21 mouse cellular contexts compared by ENCODE assay signal in genomic region chr6:126685135-126685534, GRCm38 (mm10). TPM values are rescaled to one million over a fixed set of nuclear protein-coding genes. Genes with fewer than 3 reads are reported as not detected.
DNase-seq lines count a peak whose midpoint lies in the region; ATAC-seq and TF ChIP-seq lines count a peak whose summit lies in the region.
"Had no signal": no experiment of that assay in that cellular context is flagged by ENCODE, and none has a peak within 500 bp of the region (broad histone marks: within the 10 kb centered on the region; RNA-seq: fewer than 3 reads in every experiment).

No protein-coding gene starts in this region.

- H3K4me2 ChIP-seq in midbrain, embryonic 11.5 days, result no peak overlapping the region
- no peak overlapping the region for H3K4me2 ChIP-seq in midbrain, postnatal 0 days (ENCODE audit: low read depth, low read length, poor library complexity, severe bottlenecking)
- no peak overlapping the region for H3K4me2 ChIP-seq in stomach, postnatal 0 days (replicated peaks; ENCODE audit: low read depth)
- H3K4me2 ChIP-seq in hindbrain, embryonic 14.5 days (replicated peaks), result no peak overlapping the region
- H3K4me2 ChIP-seq: embryonic facial prominence, embryonic 12.5 days; forebrain, embryonic 15.5 days; heart, embryonic 12.5 days had no signal

- no peak overlapping the region for H3K4me3 ChIP-seq in midbrain, embryonic 11.5 days (ENCODE audit: low read depth, low read length)
- no peak overlapping the region for H3K4me3 ChIP-seq in midbrain, postnatal 0 days (ENCODE audit: low read depth, low read length)
- H3K4me3 ChIP-seq in cortical plate, adult 2 months (ENCODE audit: insufficient read depth, low read length), result no peak overlapping the region
- no peak overlapping the region for H3K4me3 ChIP-seq in stomach, postnatal 0 days (ENCODE audit: low read depth, low read length)
- no peak overlapping the region for H3K4me3 ChIP-seq in hindbrain, embryonic 14.5 days (replicated peaks; ENCODE audit: low read length)
- H3K4me3 ChIP-seq: embryonic facial prominence, embryonic 12.5 days; forebrain, embryonic 15.5 days; heart, adult 2 months; heart, embryonic 12.5 days had no signal

- no peak for TF ChIP-seq POLR2A in cortical plate, adult 2 months (IDR thresholded peaks at IDR 0.05; ENCODE audit: extremely low read depth, insufficient read depth, low read length)

- H3K27me3 ChIP-seq in midbrain, embryonic 11.5 days (ENCODE audit: control insufficient read depth, insufficient read depth, low read length), result no peaks in the 10 kb centered on the region
- H3K27me3 ChIP-seq in midbrain, postnatal 0 days (ENCODE audit: insufficient read depth, low read length), result no peaks in the 10 kb centered on the region
- H3K27me3 ChIP-seq in stomach, postnatal 0 days (ENCODE audit: control insufficient read depth, insufficient read depth, low read length), result no peaks in the 10 kb centered on the region
- no peaks in the 10 kb centered on the region for H3K27me3 ChIP-seq in hindbrain, embryonic 14.5 days (ENCODE audit: control insufficient read depth, insufficient read depth, low read length)
- H3K27me3 ChIP-seq: embryonic facial prominence, embryonic 12.5 days; forebrain, embryonic 15.5 days had no signal

- no peaks in the 10 kb centered on the region for H3K36me3 ChIP-seq in midbrain, embryonic 11.5 days (ENCODE audit: control insufficient read depth, insufficient read depth, low read length)
- no peaks in the 10 kb centered on the region for H3K36me3 ChIP-seq in midbrain, postnatal 0 days (ENCODE audit: insufficient read depth, low read length)
- H3K36me3 ChIP-seq in stomach, postnatal 0 days (ENCODE audit: control insufficient read depth, insufficient read depth, low read length), result no peaks in the 10 kb centered on the region
- H3K36me3 ChIP-seq in hindbrain, embryonic 14.5 days (replicated peaks; ENCODE audit: control insufficient read depth, insufficient read depth), result no peaks in the 10 kb centered on the region
- H3K36me3 ChIP-seq: embryonic facial prominence, embryonic 12.5 days; forebrain, embryonic 15.5 days; heart, embryonic 12.5 days had no signal

- TF ChIP-seq CTCF in midbrain, postnatal 0 days (IDR thresholded peaks at IDR 0.05), result no peak
- TF ChIP-seq CTCF in cortical plate, adult 2 months (IDR thresholded peaks at IDR 0.05; ENCODE audit: extremely low read depth, insufficient read depth, low read length), result no peak
- TF ChIP-seq CTCF in stomach, postnatal 0 days (IDR thresholded peaks at IDR 0.05; ENCODE audit: low read depth), result no peak

- no peaks in the 10 kb centered on the region for H3K4me1 ChIP-seq in midbrain, embryonic 11.5 days (ENCODE audit: control insufficient read depth, insufficient read depth, low read length)
- H3K4me1 ChIP-seq in midbrain, postnatal 0 days (ENCODE audit: insufficient read depth, low read length), result no peaks in the 10 kb centered on the region
- H3K4me1 ChIP-seq in cortical plate, adult 2 months (ENCODE audit: control insufficient read depth, insufficient read depth, low read length), result peaks cover 4% of the 10 kb centered on the region
- H3K4me1 ChIP-seq in stomach, postnatal 0 days (replicated peaks; ENCODE audit: control insufficient read depth, insufficient read depth), result no peaks in the 10 kb centered on the region
- H3K4me1 ChIP-seq in hindbrain, embryonic 14.5 days (replicated peaks; ENCODE audit: control insufficient read depth, insufficient read depth, low read length), result no peaks in the 10 kb centered on the region
- H3K4me1 ChIP-seq: embryonic facial prominence, embryonic 12.5 days; forebrain, embryonic 15.5 days had no signal

- H3K27ac ChIP-seq in midbrain, embryonic 11.5 days (ENCODE audit: low read depth, low read length), result no peak overlapping the region
- no peak overlapping the region for H3K27ac ChIP-seq in midbrain, postnatal 0 days (ENCODE audit: low read depth, low read length)
- peak overlapping the region; percentile 48; the same call in 1 of the 2 replicates for H3K27ac ChIP-seq in cortical plate, adult 2 months (ENCODE audit: insufficient read depth, low read length)
- H3K27ac ChIP-seq in stomach, postnatal 0 days (replicated peaks), result no peak overlapping the region
- no peak overlapping the region for H3K27ac ChIP-seq in hindbrain, embryonic 14.5 days
- H3K27ac ChIP-seq: embryonic facial prominence, embryonic 12.5 days; forebrain, embryonic 15.5 days; heart, adult 2 months had no signal

- WGBS in midbrain, embryonic 11.5 days, result 66% methylated on average over 3 of the region's 3 CpGs
- 71% methylated on average over 3 of the region's 3 CpGs for WGBS in midbrain, postnatal 0 days
- WGBS in stomach, postnatal 0 days, result 32% methylated on average over 3 of the region's 3 CpGs
- 75% methylated on average over 3 of the region's 3 CpGs for WGBS in hindbrain, embryonic 14.5 days

- H3K9ac ChIP-seq in midbrain, embryonic 11.5 days (ENCODE audit: low read length), result no peak overlapping the region
- H3K9ac ChIP-seq in midbrain, postnatal 0 days (replicated peaks; ENCODE audit: low read length, poor library complexity, severe bottlenecking), result no peak overlapping the region
- H3K9ac ChIP-seq in stomach, postnatal 0 days (ENCODE audit: low read length), result no peak overlapping the region
- no peak overlapping the region for H3K9ac ChIP-seq in hindbrain, embryonic 14.5 days
- H3K9ac ChIP-seq: embryonic facial prominence, embryonic 12.5 days; forebrain, embryonic 15.5 days; heart, embryonic 12.5 days had no signal

- no peaks in the 10 kb centered on the region for H3K9me3 ChIP-seq in midbrain, embryonic 11.5 days (ENCODE audit: control insufficient read depth, low read length)
- no peaks in the 10 kb centered on the region for H3K9me3 ChIP-seq in midbrain, postnatal 0 days (ENCODE audit: low read length)
- H3K9me3 ChIP-seq in stomach, postnatal 0 days (ENCODE audit: control insufficient read depth, low read length), result no peaks in the 10 kb centered on the region
- no peaks in the 10 kb centered on the region for H3K9me3 ChIP-seq in hindbrain, embryonic 14.5 days (ENCODE audit: control insufficient read depth, low read length)
- H3K9me3 ChIP-seq: embryonic facial prominence, embryonic 12.5 days; forebrain, embryonic 15.5 days; heart, embryonic 12.5 days had no signal

- DNase-seq in frontal cortex, postnatal 14 days (ENCODE audit: low spot score in 2 of 2), result no peak
- DNase-seq in midbrain, embryonic 11.5 days (ENCODE audit: low spot score, missing footprints), result peak; percentile 17
- no peak for DNase-seq in midbrain, postnatal 0 days (ENCODE audit: low spot score)
- DNase-seq in stomach, postnatal 0 days (ENCODE audit: low spot score), result no peak
- DNase-seq in thymus, postnatal 4 days, result no peak
- DNase-seq in hindbrain, embryonic 14.5 days (ENCODE audit: low spot score), result no peak
- DNase-seq: adrenal gland, postnatal 10 days; cerebellum, adult 11-12 months; cerebellum, adult 9-11 months; cerebellum, postnatal 36 days; gastrocnemius, postnatal 14 days; heart, adult 2 months; heart, postnatal 36 days had no signal

- no peak for TF ChIP-seq EP300 in stomach, postnatal 0 days (optimal IDR thresholded peaks at IDR 0.05)

- peak; percentile 31; the same call in 1 of the 2 replicates for ATAC-seq in frontal cortex, adult (ENCODE audit: low TSS enrichment)
- no peak for ATAC-seq in midbrain, embryonic 11.5 days (ENCODE audit: low FRiP score)
- no peak for ATAC-seq in midbrain, postnatal 0 days (ENCODE audit: low FRiP score)
- ATAC-seq in stomach, postnatal 0 days (ENCODE audit: low FRiP score, low TSS enrichment), result peak; percentile 40; the same call in 1 of the 2 replicates
- no peak for ATAC-seq in hindbrain, embryonic 14.5 days (ENCODE audit: low FRiP score)
- ATAC-seq: forebrain, embryonic 15.5 days; hindbrain, embryonic 16.5 days had no signal

RNA-seq across cellular contexts. Expression of gene Kcna1, which starts 39.0 kb away (rescaled TPM):
- polyA plus RNA-seq in midbrain, embryonic 11.5 days (2014; fragmentation: Nextera tagmentation; extraction: Ambion mirVana), result 0.66 and 0.74 TPM in 2 replicates
- total RNA-seq in midbrain, postnatal 0 days (2014; rRNA removed), result 2.1 and 4.2 TPM in 2 replicates
- polyA plus RNA-seq in midbrain, postnatal 0 days (2015; fragmentation: Nextera tagmentation; extraction: Ambion mirVana), result 2.0 and 2.2 TPM in 2 replicates
- polyA plus RNA-seq in cortical plate, adult 2 months (2012; rRNA removed), result 27.2 and 30.1 TPM in 2 replicates
- 0.62 and 0.69 TPM in 2 replicates for polyA plus RNA-seq in stomach, postnatal 0 days (2015; fragmentation: Nextera tagmentation; extraction: Ambion mirVana)
- polyA plus RNA-seq in hindbrain, embryonic 14.5 days (2014; fragmentation: Nextera tagmentation; extraction: Ambion mirVana), result 2.0 and 2.3 TPM in 2 replicates
- total RNA-seq: MEL had no signal
- polyA plus RNA-seq: C2C12 had no signal

RNA-seq across cellular contexts. Expression of gene Kcna6, which starts 55.3 kb away (rescaled TPM):
- 4.0 and 4.1 TPM in 2 replicates for polyA plus RNA-seq in midbrain, embryonic 11.5 days (2014; fragmentation: Nextera tagmentation; extraction: Ambion mirVana)
- total RNA-seq in midbrain, postnatal 0 days (2014; rRNA removed), result 91.7 and 95.9 TPM in 2 replicates
- 26.9 and 29.2 TPM in 2 replicates for polyA plus RNA-seq in midbrain, postnatal 0 days (2015; fragmentation: Nextera tagmentation; extraction: Ambion mirVana)
- 44.9 and 45.3 TPM in 2 replicates for polyA plus RNA-seq in cortical plate, adult 2 months (2012; rRNA removed)
- polyA plus RNA-seq in stomach, postnatal 0 days (2015; fragmentation: Nextera tagmentation; extraction: Ambion mirVana), result 1.5 and 2.1 TPM in 2 replicates
- 18.5 and 22.9 TPM in 2 replicates for polyA plus RNA-seq in hindbrain, embryonic 14.5 days (2014; fragmentation: Nextera tagmentation; extraction: Ambion mirVana)
- total RNA-seq: MEL had no signal

Comparison
In these comparisons a context has a peak if more than half of its experiments do, and no peak if none do; other contexts are left out.
1. ATAC-seq: peak in frontal cortex, adult (single experiment) and stomach, postnatal 0 days (single experiment); none in midbrain, embryonic 11.5 days (single experiment), midbrain, postnatal 0 days (single experiment) and hindbrain, embryonic 14.5 days (single experiment).